Mouse (Mus musculus): ENCODE data around the gene Elobl.
"Not testable (repeated sequence)": the region's sequence is repeated elsewhere in the genome, so short reads cannot be mapped to it uniquely, and the experiment has no call there.

Elobl gene

GRCm38 (mm10) chr11:88966881-88967361 is at the start of gene Elobl:
Gene Elobl, minus strand, starts transcription at chr11:88966931.
- DNase-seq (ENCODE audit: low spot score), result no peak

GRCm38 (mm10) chr11:89012241-89012640 is 45.5 kb upstream of the Elobl start:
- DNase-seq (ENCODE audit: low spot score), result no peak

GRCm38 (mm10) chr11:89009496-89009895 is 42.8 kb upstream of the Elobl start:
- no peak for DNase-seq (ENCODE audit: low spot score)

DNA sequence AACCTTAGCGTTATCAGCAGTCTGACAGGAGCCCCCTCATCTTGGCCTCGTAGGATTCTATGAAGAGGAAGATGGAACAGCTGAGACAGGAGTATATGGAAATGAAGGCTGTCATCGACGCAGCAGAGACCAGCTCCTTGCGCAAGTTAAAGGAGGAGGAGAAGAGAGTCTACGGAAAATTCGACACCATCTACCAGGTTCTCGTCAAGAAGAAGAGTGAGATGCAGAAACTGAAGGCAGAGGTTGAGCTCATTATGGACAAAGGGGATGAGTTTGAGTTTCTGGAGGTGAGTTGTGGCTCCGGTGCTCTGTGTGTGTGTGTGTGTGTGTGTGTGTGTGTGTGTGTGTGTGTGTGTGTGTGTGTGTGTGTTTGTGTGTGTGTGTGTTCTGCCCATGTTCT is 42.3 kb upstream of the Elobl start:
- DNase-seq (ENCODE audit: low spot score), result no peak

DNA sequence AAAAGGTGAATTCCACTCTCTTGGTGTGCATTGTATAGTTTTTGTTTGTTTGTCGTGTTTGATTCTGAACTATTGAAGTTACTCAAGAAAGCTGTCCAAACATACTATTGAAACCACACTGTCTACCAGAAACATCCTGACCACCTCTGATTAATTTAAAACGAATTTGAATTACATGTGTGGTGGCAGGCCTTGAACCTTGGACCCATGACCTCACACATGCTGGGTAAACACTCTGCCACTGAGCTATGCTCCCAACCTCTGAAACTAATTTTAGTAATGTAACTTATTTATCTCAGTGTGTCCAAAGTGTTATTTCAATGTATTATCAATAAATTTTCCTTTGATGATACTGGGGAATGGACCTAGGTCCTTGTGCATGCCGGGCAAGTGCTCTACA is 40.9 kb upstream of the Elobl start:
- no peak for DNase-seq (ENCODE audit: low spot score)

- no peak for DNase-seq (ENCODE audit: low spot score)
These were observed 39.7 kb upstream of the Elobl start for GRCm38 (mm10) chr11:89006404-89006803.

DNA sequence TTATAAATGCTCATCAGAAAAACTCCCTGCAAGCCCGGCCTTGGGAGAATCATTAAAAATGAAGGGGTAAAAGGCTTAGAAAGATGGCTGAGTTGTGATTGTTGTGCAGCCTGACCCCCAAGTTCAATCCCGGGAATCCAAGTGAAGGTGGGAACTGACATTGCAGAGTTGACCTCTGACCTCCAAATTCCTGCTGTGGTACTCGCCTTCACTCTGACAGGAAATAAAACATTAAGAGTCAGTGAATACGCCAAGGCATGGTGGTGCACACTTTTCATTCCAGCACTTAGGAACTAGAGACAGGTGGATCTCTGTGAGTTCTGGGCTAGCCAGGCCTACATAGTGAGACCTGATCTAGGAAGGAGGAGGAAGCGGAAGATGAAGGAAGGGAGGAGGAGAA is 38.7 kb upstream of the Elobl start:
- peak; percentile 22 for DNase-seq (ENCODE audit: low spot score)

DNA sequence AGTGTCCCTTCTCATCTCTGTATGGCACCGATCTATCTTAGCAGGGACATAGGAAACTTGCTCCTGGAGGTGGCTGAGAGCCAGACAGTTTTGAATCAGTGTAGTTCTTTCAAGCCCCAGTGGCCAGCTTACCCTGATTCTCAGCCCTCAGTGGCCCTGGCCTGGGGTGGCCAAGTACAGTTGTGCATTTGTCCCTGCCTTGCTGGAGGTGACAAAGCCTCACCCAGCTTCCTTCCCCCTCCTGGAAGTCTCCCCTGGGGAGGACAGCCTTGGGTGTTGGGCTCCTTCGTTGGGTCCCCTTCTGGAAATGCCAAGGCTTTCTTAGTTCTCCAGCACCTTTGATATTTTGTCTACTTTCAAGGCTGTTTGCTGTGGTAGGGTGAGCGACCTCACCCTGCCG is 37.0 kb upstream of the Elobl start:
- DNase-seq (ENCODE audit: low spot score), result no peak

DNA sequence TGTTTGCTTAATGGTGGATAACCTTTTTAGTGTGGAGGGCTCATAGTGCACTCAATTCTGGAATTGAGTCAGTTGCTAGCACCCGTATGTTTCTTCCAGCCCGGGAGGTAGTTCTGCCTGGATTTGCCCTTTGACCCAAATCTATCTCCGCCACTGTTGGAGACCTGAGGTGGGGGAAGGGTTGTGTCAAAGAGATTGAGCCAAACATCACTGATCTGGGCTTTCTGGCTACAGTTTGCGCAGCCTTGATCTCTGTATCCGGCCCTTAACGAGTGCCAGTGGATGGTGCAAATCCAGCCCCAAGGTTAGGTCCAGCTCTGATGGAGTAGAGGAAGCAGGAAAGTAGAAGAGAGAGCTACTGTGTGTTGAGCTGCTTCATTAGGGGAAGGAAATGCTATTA is 36.3 kb upstream of the Elobl start:
- DNase-seq (ENCODE audit: low spot score), result peak; percentile 28

GRCm38 (mm10) chr11:89002621-89003020 is 35.9 kb upstream of the Elobl start:
- no peak for DNase-seq (ENCODE audit: low spot score)

- DNase-seq (ENCODE audit: low spot score), result no peak
These were observed 35.3 kb upstream of the Elobl start for GRCm38 (mm10) chr11:89002068-89002467.

- no peak for DNase-seq (ENCODE audit: low spot score)
These were observed 34.8 kb upstream of the Elobl start for GRCm38 (mm10) chr11:89001569-89001968.

GRCm38 (mm10) chr11:89000527-89000819 is 33.7 kb upstream of the Elobl start:
- DNase-seq (ENCODE audit: low spot score), result no peak

GRCm38 (mm10) chr11:88999723-89000526 is 33.2 kb upstream of the Elobl start:
- no peak for DNase-seq (ENCODE audit: low spot score)

DNA sequence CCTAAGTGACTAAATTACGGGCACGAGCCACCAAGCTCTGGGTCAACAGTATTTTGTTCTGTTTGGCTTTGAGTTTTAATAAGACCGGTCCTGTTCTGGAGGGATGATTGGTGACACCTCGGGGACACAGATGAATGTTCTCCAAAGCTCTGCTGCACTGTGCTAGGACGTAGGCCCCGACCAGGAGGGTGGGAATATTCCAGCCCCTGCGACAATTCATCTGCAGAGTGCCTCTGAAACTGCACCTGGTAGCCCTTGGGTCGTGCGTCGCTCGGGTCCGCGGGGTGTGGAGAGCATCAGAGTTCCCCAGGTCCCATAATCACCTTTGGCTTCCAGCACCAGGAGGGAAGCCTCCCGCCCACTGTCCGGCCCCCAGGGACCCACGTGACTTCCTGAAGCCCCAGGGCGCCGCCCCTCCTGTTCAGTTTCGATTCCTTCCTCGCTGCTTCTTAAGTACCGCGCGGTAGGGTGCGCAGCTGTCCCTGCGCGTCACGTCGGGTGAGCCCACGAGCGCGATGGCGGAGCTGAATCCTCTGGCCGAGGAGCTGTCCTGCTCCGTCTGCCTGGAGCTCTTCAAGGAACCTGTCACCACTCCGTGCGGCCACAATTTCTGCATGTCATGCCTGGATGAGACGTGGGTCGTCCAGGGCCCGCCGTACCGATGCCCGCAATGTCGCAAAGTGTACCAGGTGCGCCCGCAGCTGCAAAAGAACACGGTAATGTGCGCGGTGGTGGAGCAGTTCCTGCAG is 32.4 kb upstream of the Elobl start, which contains the start of gene Trim25:
TSS of gene Trim25 (plus strand) at position 403 of the 749 bp plus-strand sequence.
- DNase-seq (ENCODE audit: low spot score), result peak; percentile 82

DNA sequence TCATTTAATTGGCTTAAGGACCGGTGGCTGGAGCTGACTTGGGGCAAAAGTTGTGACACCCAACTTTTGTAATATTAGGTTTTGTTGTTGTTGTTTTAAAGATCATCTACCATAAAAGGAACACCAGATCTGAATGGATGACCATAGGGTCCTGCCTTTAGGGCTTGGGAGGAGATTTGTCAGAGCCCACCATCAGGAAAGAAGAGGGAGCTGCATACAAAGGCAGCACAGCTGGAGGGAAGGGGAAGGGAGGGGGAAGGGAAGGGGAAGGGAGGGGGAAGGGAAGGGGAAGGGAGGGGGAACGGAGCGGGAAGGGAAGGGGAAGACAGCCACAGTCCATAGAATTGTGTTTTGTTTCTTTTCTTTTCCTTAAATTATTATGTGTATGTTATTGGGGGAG is 31.7 kb upstream of the Elobl start:
- DNase-seq (ENCODE audit: low spot score), result no peak

GRCm38 (mm10) chr11:88997343-88997742 is 30.6 kb upstream of the Elobl start:
- DNase-seq (ENCODE audit: low spot score), result not testable (repeated sequence)

DNA sequence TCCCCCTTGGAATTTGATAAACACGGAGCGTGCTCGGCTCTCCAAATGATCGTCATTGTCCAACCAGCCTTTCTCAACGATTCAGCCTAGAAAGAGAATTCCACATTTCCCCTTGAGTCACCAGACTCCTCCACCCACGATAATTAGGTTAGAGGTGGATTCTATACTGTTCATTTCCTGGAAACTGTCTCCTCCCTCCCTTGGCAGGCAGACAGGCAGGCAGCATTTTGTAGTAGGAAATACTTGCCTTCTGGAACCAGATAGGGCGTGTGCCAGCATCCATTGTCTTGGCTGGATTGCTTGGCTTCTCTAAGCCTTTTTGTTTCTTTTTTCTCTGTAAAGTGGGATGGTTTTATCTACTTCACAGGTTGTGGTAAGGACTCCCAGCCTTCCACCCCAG is 29.7 kb upstream of the Elobl start:
- no peak for DNase-seq (ENCODE audit: low spot score)

- no peak for DNase-seq (ENCODE audit: low spot score)
These were observed 28.9 kb upstream of the Elobl start for GRCm38 (mm10) chr11:88995616-88996015.

DNA sequence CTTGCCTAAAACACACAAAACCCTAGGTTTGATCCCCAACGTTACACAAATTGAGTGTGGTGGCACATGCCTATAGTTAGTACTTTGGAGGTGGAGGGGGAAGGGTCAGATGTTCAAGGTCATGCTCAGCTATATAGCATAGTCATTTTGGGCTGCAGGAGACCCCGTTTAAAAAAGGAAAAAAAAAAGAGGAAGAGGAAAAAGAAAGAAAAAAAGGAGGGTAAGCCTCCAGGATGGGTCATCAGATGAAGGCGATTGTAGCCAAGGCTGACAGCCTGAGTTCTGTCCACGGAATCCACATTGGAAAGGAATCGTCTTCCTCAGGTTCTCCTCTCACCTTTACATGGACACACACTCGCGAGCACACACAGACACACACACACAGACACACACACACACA is 27.8 kb upstream of the Elobl start:
- no peak for DNase-seq (ENCODE audit: low spot score)

GRCm38 (mm10) chr11:88993625-88994024 is 26.9 kb upstream of the Elobl start:
- DNase-seq (ENCODE audit: low spot score), result peak; percentile 72

- DNase-seq (ENCODE audit: low spot score), result no peak
These were observed 26.5 kb upstream of the Elobl start for GRCm38 (mm10) chr11:88993186-88993585.

DNA sequence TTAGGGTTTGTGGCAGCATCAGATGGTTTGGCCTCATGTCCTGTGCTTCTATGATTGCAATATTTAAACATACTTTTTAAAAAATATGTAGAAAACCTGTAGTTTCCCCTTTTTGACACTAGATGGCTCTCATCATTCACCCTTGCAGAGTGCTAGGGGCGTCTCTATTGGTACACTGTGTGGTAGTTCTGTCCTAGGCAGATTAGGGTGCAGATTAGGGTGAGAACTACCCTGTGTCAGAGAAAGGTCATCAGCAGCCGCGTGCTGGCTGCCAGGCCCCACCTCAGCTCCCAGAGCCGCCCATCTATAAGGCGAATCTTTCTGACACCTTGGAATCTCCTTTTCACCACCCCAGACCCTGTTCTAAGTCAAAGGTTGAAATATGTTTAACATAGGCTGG is 22.8 kb upstream of the Elobl start:
- DNase-seq (ENCODE audit: low spot score), result peak; percentile 57

All from embryo, embryonic 10.5 days (tissue).